Mouse (Mus musculus) hindbrain, embryonic 11.5 days (tissue): ENCODE data around the gene Spred2. TPM values are rescaled to one million over a fixed set of nuclear protein-coding genes. Genes with fewer than 3 reads are reported as not detected.

ENCODE experiments used
- ATAC-seq: fragments of 200-750 bp; cut with Nextera tagmentation; 2 replicates; pipeline ENCODE4 v1.8.0; 2017; ENCODE audit warnings: mild to moderate bottlenecking, moderate TSS enrichment, moderate library complexity; ENCODE audit not compliant: low FRiP score
- DNase-seq: peaks from one replicate; pipeline ENCODE4 v3.0.0-alpha.2; 2015; ENCODE audit warnings: low spot score
- H3K27ac ChIP-seq: fragments of 300-500 bp; sonication (generic); 2 replicates; pipeline ENCODE4 v1.5.1; 2014; ENCODE audit warnings: mild to moderate bottlenecking, low read depth, low read length
- H3K27me3 ChIP-seq: fragments of 300-500 bp; sonication (generic); 2 replicates; pipeline ENCODE4 v1.6.1; 2014; ENCODE audit warnings: mild to moderate bottlenecking, low read length, moderate library complexity, mixed read lengths; ENCODE audit not compliant: control insufficient read depth, insufficient read depth
- H3K36me3 ChIP-seq: fragments of 300-500 bp; sonication (generic); 2 replicates; pipeline ENCODE4 v1.6.1; 2014; ENCODE audit warnings: mild to moderate bottlenecking, low read length, moderate library complexity, mixed read lengths; ENCODE audit not compliant: control insufficient read depth, insufficient read depth
- H3K4me1 ChIP-seq: fragments of 300-500 bp; sonication (generic); replicated peaks from 2 replicates; pipeline ENCODE4 v1.6.1; 2014; ENCODE audit warnings: low read length, mixed read lengths; ENCODE audit not compliant: control insufficient read depth, insufficient read depth
- H3K4me2 ChIP-seq: fragments of 300-500 bp; sonication (generic); replicated peaks from 2 replicates; pipeline ENCODE4 v1.6.1; 2014; ENCODE audit warnings: mild to moderate bottlenecking, low read depth, low read length
- H3K4me3 ChIP-seq: fragments of 300-500 bp; sonication (generic); 2 replicates; pipeline ENCODE4 v1.5.1; 2014; ENCODE audit warnings: low read depth, low read length
- H3K9ac ChIP-seq: fragments of 300-500 bp; sonication (generic); 2 replicates; pipeline ENCODE4 v1.6.1; 2014; ENCODE audit warnings: low read depth, low read length
- H3K9me3 ChIP-seq: fragments of 300-500 bp; sonication (generic); 2 replicates; pipeline ENCODE4 v1.6.1; 2016; ENCODE audit warnings: low read length; ENCODE audit not compliant: control insufficient read depth
- WGBS: fragments of 180-500 bp; shearing (Covaris S2); extraction: QIAGEN DNeasy Blood & Tissue Kit; methylation state at CpG from one replicate; pipeline ENCODE4 v1.1.7; 2014; 5-methylcytosine and 5-hydroxymethylcytosine counted together
- polyA plus RNA-seq: library from polyadenylated mRNA; unstranded; fragments of >200 nt; fragmentation: Nextera tagmentation; extraction: Ambion mirVana; gene quantifications from 2 replicates; pipeline ENCODE4 v1.2.1, GENCODE M21; 2014

Gene Spred2
- polyA plus RNA-seq, 1 experiment from 2014 or later = 6.2 TPM

DNA sequence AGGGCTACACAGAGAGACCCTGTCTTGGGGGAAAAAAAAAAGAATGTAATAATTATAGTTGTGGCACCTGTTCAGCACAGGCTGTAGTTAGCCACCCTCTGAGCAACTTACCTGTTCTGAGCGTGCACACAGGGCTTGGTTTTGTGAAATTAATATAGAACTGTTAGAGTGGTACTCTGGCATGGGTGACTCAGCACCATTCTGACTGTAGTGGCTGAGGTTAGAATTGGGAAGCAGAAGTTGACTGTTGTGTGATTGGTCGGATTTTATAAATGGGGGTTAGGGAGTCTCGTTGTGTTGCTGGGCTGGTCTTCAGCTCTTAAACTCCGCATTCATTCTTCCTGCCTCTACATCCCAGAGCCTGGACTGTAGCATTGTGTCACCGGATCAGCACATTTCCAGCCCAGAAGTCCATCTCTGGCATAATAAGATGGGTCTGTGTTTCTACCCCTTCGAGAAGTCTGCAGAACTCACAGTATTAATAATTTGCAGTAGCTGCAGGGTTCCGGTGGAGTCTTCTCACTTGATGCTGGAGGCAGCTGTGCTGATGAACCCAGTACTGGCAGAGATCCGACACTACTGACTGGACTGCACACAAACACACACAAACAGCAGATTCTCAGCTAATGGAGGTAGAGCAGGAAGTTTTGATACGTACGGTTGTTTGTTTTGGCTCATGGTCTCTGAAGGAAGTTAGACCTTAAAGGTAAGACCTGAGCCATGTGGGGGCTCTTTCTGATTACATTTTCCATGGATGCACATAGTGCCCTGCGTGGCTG is 5.1 kb downstream of the Spred2 start:
- H3K9ac ChIP-seq = no peak overlapping the region
- no peaks in the 10 kb centered on the region for H3K36me3 ChIP-seq
- H3K27ac ChIP-seq = no peak overlapping the region
- no peaks in the 10 kb centered on the region for H3K27me3 ChIP-seq
- H3K4me2 ChIP-seq = no peak overlapping the region
- H3K4me3 ChIP-seq = no peak overlapping the region
- ATAC-seq (no peak), DNase-seq (no peak)
- 83% methylated on average over 11 of the region's 11 CpGs for WGBS
- no peaks in the 10 kb centered on the region for H3K9me3 ChIP-seq
- peaks cover 5% of the 10 kb centered on the region; the same call in 1 of the 2 replicates for H3K4me1 ChIP-seq

DNA sequence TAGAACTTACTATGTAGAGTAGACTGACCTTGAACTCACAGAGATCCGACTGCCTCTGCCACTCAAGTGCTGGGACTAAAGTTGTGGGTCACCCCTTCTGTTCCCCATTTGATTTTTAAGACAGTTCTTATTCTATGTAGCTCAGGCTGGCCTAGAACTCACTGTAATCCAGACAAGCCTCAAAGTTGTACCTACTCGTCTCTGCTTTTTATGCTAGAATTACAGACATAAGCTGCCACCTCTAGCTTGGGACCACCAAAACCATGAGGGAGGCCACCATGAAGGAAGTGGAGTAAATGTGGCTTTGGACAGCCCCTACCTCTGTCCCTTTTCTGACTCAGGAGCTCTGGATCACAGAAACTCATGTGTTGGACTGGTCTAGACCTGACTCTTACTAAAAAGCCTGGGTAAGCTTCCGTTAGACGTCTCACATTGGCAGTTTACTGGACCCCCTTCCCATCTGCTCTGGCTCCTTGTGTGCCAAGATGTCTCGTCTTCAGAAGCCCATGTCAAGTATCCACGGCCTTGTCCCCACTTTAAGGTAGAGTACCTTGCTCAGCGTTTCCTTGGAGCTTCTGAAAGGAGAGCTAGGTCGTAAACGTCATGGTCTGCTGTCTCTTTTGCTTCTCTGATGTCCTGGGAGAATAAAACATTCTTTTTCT is 7.5 kb downstream of the Spred2 start:
- ATAC-seq = no peak
- 91% methylated on average over 9 of the region's 9 CpGs for WGBS
- DNase-seq = no peak

DNA sequence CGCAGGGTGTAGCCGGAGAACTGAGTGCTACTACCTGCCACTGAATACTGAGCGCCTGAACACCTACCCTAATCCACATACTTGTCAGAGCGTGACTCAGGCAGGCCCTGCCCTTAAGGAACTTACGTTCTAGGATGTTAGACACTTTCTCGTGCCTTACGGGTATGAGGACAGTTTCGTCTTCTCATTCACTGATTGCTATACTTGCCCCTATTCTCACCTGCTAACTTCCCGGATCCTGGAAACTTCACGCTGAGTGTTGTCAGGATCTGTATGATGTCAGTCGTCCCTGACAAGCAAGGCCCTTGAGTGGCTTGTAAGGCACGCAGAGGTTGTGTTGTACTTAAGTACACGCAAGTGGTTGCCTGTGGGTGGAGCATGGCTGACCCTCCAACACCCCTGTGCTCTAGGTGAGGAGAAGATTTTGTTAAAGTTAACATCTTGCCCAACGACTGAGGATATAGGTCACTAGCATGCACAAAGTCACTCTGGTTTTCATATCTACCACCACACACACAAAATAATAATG is 8.9 kb downstream of the Spred2 start:
- Histone ChIP-seq H3K36me3 (no peaks in the 10 kb centered on the region), H3K4me1 (no peaks in the 10 kb centered on the region), H3K9me3 (no peaks in the 10 kb centered on the region), H3K9ac (no peak overlapping the region), H3K27ac (no peak overlapping the region), H3K4me3 (no peak overlapping the region), H3K27me3 (no peaks in the 10 kb centered on the region), H3K4me2 (no peak overlapping the region)
- DNase-seq = no peak
- no peak for ATAC-seq
- 94% methylated on average over 14 of the region's 14 CpGs for WGBS

More for the DNA sequence above, 7.5 kb downstream of the Spred2 start:
- H3K36me3 ChIP-seq = no peaks in the 10 kb centered on the region
- no peaks in the 10 kb centered on the region for H3K9me3 ChIP-seq
- no peak overlapping the region for H3K4me3 ChIP-seq
- no peak overlapping the region for H3K9ac ChIP-seq
- no peak overlapping the region for H3K4me2 ChIP-seq
- H3K27me3 ChIP-seq = no peaks in the 10 kb centered on the region
- H3K27ac ChIP-seq = no peak overlapping the region
- no peaks in the 10 kb centered on the region for H3K4me1 ChIP-seq

DNA sequence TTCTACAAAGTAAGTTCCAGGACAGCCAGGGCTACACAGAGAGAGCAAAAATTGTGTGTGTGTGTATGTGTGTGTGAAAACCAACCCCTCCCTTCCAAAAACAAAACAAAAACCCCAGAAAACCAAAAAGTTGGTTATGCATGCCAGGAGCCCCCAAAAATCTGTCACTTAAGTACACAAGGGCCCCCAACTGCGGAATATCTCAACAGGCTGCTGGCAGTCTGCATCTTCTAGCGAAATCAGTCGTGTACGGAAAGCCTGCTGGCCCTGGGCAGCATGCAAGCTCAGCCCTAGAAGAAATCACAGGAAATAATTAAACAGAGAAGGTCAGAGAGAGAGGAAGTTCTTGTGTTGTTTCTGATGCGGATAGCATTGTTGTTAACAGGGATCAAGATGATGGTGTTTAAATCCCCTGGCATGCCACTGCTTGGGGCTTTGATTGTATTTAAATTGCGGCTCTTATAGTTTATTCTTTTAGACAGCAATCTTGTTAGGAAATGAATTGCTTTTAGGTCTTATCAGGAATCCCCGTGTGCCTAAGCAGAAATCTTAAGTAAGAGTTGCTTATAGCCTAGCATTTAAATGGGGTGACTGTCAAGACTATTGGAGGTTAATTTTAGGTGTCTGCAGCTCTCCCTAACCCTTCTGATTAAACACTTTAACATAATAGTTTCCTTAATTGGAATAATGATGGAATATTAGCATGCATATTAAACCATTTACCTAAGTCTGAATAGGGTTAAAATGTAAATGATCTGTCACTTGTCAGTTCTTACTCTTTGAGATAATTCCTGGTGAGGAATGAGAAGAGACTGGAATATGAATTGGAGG is 11.6 kb downstream of the Spred2 start:
- H3K9me3 ChIP-seq = no peaks in the 10 kb centered on the region
- ATAC-seq (no peak), DNase-seq (no peak)
- H3K27ac ChIP-seq = no peak overlapping the region
- no peaks in the 10 kb centered on the region for H3K36me3 ChIP-seq
- H3K4me3 ChIP-seq = no peak overlapping the region
- H3K4me1 ChIP-seq = no peaks in the 10 kb centered on the region
- H3K9ac ChIP-seq = no peak overlapping the region
- H3K4me2 ChIP-seq = no peak overlapping the region
- 67% methylated on average over 7 of the region's 7 CpGs for WGBS
- no peaks in the 10 kb centered on the region for H3K27me3 ChIP-seq

DNA sequence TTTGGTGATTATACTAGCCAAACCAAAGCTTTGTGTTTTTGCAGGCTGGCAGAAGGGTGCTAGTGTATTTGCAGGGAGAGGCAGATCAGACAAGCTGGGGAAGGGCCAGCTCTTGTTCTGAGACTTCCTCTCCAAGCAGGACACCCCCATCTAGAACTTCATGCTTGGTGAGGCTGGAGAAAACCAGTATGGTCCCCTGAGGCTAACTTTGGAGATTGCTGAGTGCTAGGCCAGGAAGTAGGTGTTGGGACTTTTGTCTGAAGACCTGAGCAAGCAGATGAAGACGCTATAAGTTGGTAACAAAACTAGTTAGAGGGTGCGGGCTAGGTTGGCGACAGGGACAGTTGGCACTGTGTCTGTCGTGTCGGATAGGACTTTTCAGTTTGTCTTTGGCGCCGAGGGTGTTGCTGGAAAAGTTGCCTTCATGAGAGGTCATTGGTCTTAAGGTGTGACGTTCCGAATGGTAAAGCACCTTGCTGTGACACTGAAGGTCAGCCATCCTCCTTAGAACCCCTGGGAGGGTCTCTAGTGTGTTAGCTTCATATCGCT is 14.4 kb downstream of the Spred2 start:
- DNase-seq (no peak), ATAC-seq (no peak)
- Histone ChIP-seq H3K36me3 (no peaks in the 10 kb centered on the region), H3K9ac (no peak overlapping the region), H3K4me2 (no peak overlapping the region), H3K27ac (no peak overlapping the region), H3K9me3 (no peaks in the 10 kb centered on the region), H3K4me1 (no peaks in the 10 kb centered on the region), H3K4me3 (no peak overlapping the region), H3K27me3 (no peaks in the 10 kb centered on the region)
- WGBS = 96% methylated on average over 10 of the region's 10 CpGs

DNA sequence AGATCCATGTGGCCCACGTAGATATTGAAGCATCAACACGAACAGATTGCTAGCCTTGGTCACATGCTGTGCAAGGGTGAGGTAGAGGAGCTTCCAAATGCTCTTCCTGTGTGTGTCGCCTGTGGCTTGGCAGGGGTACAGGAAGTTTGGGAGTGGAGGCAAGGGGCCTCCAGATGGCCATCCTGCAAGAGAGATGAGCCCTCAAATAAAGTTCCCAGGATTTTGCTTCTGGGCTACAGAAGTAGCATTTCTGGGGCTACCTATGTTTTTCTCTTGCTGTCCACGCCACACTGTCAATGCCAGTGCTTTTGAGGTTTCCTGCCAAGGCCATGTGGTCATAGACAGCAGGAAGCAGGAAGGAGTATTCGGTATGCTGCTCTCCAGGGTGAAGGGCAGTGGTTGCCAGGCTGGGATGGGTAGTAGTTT is 15.1 kb downstream of the Spred2 start:
- ATAC-seq = no peak

DNA sequence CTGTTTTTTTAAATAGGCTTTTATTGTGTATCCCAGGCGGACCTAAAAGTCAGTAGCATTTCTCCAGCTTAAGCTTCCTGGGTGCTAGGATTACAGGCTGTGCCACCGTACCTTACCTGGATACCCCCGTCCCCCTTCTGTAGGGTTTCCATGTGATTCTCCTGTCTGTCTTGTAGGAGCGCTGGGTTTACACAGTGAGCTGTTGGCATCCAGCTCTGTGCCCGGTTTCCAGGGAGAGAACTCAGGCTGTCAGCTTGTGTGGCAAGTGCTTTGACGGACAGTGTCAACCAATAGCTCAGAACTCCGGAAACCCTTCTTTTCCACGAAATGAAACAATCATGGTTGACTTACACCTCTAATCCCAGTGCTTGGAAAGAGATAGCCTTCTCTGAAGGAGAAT is 15.7 kb downstream of the Spred2 start:
- Histone ChIP-seq H3K9ac (no peak overlapping the region), H3K4me1 (no peaks in the 10 kb centered on the region), H3K36me3 (no peaks in the 10 kb centered on the region), H3K4me2 (no peak overlapping the region), H3K27me3 (no peaks in the 10 kb centered on the region), H3K27ac (no peak overlapping the region), H3K9me3 (no peaks in the 10 kb centered on the region), H3K4me3 (no peak overlapping the region)
- no peak for DNase-seq
- 90% methylated on average over 8 of the region's 8 CpGs for WGBS
- no peak for ATAC-seq

More for the DNA sequence above, 15.1 kb downstream of the Spred2 start:
- Histone ChIP-seq H3K4me1 (no peaks in the 10 kb centered on the region), H3K27me3 (no peaks in the 10 kb centered on the region), H3K4me2 (no peak overlapping the region), H3K9me3 (no peaks in the 10 kb centered on the region), H3K4me3 (no peak overlapping the region), H3K36me3 (no peaks in the 10 kb centered on the region), H3K9ac (no peak overlapping the region), H3K27ac (no peak overlapping the region)
- DNase-seq = no peak
- WGBS = 77% methylated on average over 5 of the region's 5 CpGs

DNA sequence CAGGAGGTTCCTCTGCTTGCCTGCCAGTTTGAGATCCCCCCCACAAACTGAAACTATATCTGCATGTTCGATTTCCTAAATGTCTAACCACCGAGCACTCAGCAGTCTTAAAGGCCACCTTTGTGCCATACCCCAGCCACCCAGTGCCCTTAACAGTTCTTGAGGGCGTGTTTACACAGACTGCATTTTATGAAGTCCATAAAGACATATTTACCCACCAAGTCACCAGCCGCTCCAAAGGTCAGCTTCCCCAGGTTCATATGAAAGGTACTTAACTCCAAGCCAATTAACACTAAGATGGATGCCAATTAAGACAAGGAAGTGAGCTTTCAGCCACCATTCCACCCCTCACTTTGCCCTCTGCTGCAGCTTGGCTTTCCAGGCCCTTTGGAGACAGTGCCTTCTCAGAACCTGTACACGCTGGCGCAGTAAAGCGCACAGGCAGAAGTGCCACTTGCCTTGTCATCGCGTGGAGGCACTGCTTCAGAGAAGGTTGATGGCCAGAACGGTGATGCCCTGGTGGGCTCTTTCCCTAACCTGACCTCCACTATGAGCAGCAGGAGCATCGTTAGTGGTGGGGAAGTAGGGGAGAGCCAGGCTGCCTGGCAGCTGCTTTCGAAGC is 17.1 kb downstream of the Spred2 start:
- Histone ChIP-seq H3K27me3 (no peaks in the 10 kb centered on the region), H3K4me3 (no peak overlapping the region), H3K36me3 (no peaks in the 10 kb centered on the region), H3K9ac (no peak overlapping the region), H3K9me3 (no peaks in the 10 kb centered on the region), H3K4me1 (no peaks in the 10 kb centered on the region), H3K27ac (no peak overlapping the region), H3K4me2 (no peak overlapping the region)
- DNase-seq (no peak), ATAC-seq (no peak)
- 91% methylated on average over 12 of the region's 12 CpGs for WGBS
